Comparison of ENCODE assay signal across 11 mouse cellular contexts in genomic region chr3:51941781-51942180, GRCm38 (mm10).
A peak's percentile ranks its signal among the peaks of the same experiment; 100 is the strongest.
DNase-seq lines count a peak whose midpoint lies in the region; ATAC-seq and TF ChIP-seq lines count a peak whose summit lies in the region.
"Had no signal": no experiment of that assay in that cellular context is flagged by ENCODE, and none has a peak within 500 bp of the region (broad histone marks: within the 10 kb centered on the region; RNA-seq: fewer than 3 reads in every experiment).

No protein-coding gene starts in this region.

- ATAC-seq in inflammation-experienced regulatory T-cells, adult 6 months: no peak
- no peak for ATAC-seq in erythroid progenitor cell, adult 5-6 weeks (replicated peaks; ENCODE audit: low FRiP score, poor library complexity, severe bottlenecking)

- no peak overlapping the region for H3K27ac ChIP-seq in kidney, adult 2 months (ENCODE audit: insufficient read depth, low read depth, low read length)
- H3K27ac ChIP-seq: embryonic facial prominence, embryonic 15.5 days had no signal

- DNase-seq in 3T3-L1 (ENCODE audit: low read depth, low spot score) (peak; percentile 60), adipocyte (ENCODE audit: low spot score) (peak; percentile 35)
- peak; percentile 31 to 36 for DNase-seq in heart, postnatal 14 days
- peak; percentile 44 to 70 for DNase-seq in left cerebral cortex, adult 9 months (ENCODE audit: low spot score in 2 of 2)
- DNase-seq in kidney, adult 2 months: no peak
- no peak for DNase-seq in embryo, embryonic 10 days (ENCODE audit: low spot score)
- DNase-seq: lung, embryonic 14.5 days had no signal

- intact Hi-C loops in heart, postnatal 14 days (cut with DNase I): no loop called here

- H3K4me1 ChIP-seq in kidney, adult 2 months (ENCODE audit: control insufficient read depth, insufficient read depth, low read length): no peaks in the 10 kb centered on the region
- H3K4me1 ChIP-seq: embryonic facial prominence, embryonic 15.5 days had no signal

- 74% methylated on average over 8 of the region's 8 CpGs for WGBS in kidney, adult 2 months

- H3K4me3 ChIP-seq in kidney, adult 2 months (ENCODE audit: insufficient read depth, low read depth, low read length): no peak overlapping the region
- H3K4me3 ChIP-seq: embryonic facial prominence, embryonic 15.5 days; myocyte had no signal

- TF ChIP-seq POLR2A in kidney, adult 2 months (IDR thresholded peaks at IDR 0.05; ENCODE audit: low read depth, low read length): no peak

- TF ChIP-seq CTCF in kidney, adult 2 months (conservative IDR thresholded peaks at IDR 0.05; ENCODE audit: insufficient read depth, insufficient read length, low read depth, low read length): no peak

- H3K36me3 ChIP-seq in kidney, adult 2 months (ENCODE audit: control insufficient read depth, insufficient read depth, low read length): no peaks in the 10 kb centered on the region
- H3K36me3 ChIP-seq: embryonic facial prominence, embryonic 15.5 days had no signal

- no peaks in the 10 kb centered on the region for H3K27me3 ChIP-seq in kidney, adult 2 months (replicated peaks; ENCODE audit: control insufficient read depth, insufficient read depth, low read length)
- H3K27me3 ChIP-seq: embryonic facial prominence, embryonic 15.5 days had no signal

Comparison
In these comparisons a context has a peak if more than half of its experiments do, and no peak if none do; other contexts are left out.
1. DNase-seq: peak in 3T3-L1 (single experiment), adipocyte (single experiment), heart, postnatal 14 days (2 of 2) and left cerebral cortex, adult 9 months (2 of 2); none in kidney, adult 2 months (single experiment) and embryo, embryonic 10 days (single experiment).